Mouse (Mus musculus): ENCODE results near the gene Ppp5c.

- TF ChIP-seq CTCF (IDR thresholded peaks at IDR 0.05; ENCODE audit: extremely low read depth, insufficient read depth, insufficient read length, insufficient replicate concordance): no peak
- TF ChIP-seq POLR2A (IDR thresholded peaks at IDR 0.05; ENCODE audit: low read depth, low read length): no peak
These were observed 1.2 kb upstream of the Ppp5c start for GRCm38 (mm10) chr7:17028923-17029322.
